Mouse (Mus musculus) brain, embryonic 18.5 days (tissue): ENCODE measurements around the gene Ly6g6d.
"Not testable (repeated sequence)": the region's sequence is repeated elsewhere in the genome, so short reads cannot be mapped to it uniquely, and the experiment has no call there.

Experiments used
- DNase-seq: peaks from one replicate; pipeline ENCODE4 v3.0.0-alpha.2; 2012; ENCODE audit warnings: low read depth, low spot score

Gene Ly6g6d

DNA sequence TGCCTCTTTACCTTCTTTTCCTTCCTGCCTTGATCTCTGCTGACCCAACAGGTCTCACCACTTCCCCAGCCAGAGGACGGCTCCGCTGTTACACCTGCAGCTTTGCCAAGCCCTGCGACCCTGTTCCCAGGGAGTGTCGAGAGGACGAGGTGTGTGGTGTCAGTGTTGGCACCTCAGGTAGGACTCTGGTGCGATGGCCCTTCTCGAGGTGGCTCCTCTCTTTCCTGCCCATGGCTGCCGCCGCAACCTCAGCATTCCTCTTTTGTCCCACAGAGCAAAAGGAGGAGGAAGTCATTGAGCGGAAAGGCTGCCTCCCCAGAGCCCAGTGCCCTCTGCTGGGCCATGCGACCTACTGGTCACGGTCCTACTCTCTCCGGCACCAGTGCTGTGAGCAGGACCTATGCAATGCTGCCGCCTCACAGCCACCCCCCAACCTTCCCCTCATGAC lies at the start of gene Ly6g6d:
Gene Ly6g6d (minus strand): TSS at position 280 of the 448 bp plus-strand sequence.
- DNase-seq: no peak

DNA sequence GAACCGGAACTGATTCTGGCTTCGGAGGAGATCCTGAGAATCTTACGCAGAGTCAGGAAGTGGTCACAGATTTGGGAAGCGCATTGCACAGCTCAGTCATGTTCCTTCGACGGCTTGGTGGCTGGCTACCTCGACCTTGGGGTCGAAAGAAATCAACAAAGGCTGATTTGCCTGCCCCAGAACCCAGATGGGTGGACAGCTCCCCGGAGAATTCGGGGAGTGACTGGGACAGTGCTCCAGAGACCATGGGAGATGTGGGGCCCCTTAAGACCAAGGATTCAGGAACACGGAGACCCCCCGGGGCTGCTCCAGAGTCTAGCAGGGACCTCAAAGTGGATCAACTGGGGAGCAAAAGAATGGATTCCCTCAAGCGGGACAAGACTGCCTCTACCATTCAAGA lies 49.2 kb upstream of the Ly6g6d start:
- no peak for DNase-seq

DNA sequence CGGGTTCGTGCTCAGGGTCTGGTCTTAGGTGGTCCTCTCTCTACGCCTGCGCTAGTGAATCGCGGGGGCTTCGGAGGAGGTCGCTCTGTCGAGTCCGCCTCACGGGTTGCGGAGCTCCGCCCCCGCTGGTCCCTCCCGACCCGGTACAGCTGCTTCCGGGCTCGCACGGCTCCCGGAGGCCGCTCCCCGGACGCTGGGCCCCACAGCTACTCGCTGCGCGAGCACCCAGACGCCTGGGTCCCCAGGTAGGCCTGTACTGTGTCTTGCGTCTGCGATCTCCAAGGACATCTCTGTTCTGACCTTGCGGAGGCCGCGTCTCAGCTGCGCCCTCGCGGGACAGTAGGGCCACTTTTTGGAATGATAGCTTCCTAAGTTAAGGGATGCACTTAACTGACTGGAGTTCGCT lies 48.3 kb upstream of the Ly6g6d start, which contains the start of gene D17H6S53E:
Gene D17H6S53E (plus strand): TSS at position 168 of the 406 bp plus-strand sequence.
- DNase-seq: peak; percentile 49

DNA sequence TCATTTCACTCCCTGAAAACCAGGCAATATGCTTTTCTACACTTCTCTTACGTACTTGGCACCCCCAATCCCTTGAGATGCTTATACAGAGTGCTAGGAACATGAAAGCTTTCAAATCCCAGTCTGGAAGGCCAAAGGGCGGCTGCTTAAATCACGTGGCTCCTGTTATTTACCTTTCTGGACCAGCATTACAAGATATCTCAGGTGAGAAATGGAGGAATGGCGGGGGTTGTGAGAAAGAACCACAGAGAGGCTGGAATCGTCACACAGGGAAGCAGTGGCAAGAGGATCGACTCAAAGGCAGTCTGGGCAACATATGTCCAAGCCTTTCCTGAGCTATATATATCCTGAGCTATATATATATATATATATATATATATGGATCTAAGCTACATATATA lies 47.7 kb upstream of the Ly6g6d start:
- no peak for DNase-seq

DNA sequence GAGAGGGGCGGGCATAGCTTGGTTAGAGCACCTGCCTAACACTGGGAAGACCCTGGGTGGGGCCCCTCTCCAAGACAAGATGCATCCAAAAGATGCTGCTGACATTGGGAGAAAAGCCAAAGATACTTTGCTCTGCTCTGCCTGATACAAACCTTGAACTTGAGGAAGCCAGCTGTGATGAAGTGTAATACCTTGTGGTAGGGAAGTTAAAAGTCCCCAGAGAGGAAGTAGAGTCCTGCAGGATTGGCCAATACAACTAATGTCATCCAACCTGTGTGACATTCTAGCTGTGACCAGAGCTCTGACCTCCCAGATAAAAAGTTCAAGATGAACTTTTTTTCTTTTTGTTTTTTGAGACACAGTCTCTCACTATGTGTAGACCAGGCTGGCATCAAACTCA lies 47.2 kb upstream of the Ly6g6d start:
- DNase-seq: no peak

DNA sequence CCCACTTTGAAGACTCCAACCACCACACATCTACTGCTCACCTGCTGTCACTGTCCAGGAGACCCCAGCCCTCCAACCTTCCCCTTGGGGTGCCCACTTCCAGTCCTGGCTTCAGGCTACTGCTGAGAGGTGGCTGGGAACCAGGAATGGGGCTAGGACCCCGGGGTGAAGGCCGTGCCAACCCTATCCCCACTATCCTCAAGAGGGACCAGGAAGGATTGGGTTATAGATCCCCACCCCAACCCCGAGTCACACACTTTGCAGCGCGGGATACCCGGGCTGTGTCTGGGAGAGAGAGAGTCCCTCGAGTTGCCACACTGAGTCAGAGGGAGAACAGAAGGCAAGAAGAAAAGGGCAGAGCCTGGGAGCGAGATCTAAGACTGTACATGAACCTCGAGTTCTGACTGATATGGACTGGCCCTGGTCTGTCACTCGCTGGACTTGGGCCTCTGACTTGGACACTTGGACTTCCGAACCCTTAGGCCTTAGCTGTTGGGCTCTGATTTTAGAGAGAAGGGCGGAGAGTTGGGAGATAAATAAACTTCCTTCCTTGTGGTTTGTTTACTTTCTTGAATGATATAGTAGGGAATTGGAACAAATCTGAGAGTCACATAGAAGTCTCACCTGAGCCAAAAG lies 46.5 kb upstream of the Ly6g6d start:
- DNase-seq: not testable (repeated sequence)

DNA sequence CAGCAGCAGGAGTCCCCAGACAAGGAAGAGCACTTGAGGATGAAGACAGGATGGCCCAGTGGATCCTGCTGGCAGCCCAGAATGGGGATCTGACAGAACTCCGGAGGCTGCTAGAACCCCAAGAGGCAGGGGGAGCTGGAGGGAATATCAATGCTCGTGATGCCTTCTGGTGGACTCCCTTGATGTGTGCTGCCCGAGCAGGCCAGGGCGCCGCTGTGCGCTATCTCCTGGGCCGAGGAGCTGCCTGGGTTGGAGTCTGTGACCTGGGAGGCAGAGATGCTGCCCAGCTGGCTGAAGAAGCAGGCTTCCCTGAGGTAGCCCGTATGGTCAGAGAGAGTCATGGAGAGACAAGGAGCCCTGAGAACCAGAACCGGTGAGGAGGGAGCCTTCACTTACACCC lies 45.4 kb upstream of the Ly6g6d start:
- not testable (repeated sequence) for DNase-seq

DNA sequence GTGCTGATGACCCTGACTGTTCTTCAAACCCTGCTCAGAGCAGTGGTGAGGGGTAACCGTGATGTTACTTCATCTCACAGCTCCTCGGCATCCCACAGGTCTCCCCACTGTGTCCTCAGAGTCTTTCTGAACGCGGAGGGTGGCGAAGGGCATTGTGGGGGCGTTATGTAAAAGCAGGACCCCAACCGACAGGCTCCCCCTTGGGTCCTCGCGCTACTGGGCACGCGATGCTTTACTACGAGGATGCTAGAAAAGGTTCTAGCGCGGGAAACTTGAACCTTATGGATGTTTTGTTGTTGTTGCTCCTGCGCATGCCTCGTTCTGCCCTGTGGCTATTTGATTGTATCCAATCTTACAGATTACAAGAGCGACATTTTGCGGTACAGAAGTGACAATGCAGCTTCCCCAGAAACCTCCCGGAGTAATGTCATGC lies 44.0 kb upstream of the Ly6g6d start, which contains the start of gene Csnk2b:
Gene Csnk2b (minus strand): TSS at position 183 of the 433 bp plus-strand sequence.
- peak; percentile 68 for DNase-seq

DNA sequence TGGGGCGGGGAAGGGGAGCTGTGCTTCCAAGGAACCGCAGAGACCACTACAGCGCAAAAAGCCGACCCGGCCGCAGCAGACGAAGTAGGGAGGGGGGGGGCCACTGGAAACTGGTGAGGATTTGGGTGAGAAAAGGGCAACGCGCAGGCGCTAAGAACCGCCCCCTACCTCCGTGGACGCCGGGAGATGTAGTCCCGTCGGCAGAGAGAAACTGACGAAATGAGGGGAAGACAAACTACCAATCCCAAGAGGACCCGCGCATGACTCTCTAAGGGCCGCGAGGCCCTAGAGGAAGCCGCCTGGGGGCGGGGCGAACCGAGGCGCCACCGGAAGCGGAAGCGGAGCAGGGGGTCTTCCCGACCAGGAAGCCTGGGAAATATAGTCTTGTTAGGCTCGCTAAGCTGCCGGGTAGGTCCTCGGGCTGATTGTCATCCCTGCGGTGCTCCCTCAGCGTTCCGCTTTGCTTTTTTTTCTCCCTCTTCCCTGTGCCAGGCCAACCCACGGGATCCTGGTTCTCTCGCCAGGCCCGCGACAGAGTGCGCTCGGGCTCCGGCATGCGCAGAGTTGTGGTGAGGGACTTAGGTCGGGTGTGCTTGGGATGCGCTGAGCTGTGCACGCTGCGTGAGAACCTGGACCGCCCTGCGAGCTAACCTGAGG lies 43.4 kb upstream of the Ly6g6d start, which contains the start of gene Gpank1:
Gene Gpank1 (plus strand): TSS at position 313 of the 657 bp plus-strand sequence.
- DNase-seq: peak; percentile 98

DNA sequence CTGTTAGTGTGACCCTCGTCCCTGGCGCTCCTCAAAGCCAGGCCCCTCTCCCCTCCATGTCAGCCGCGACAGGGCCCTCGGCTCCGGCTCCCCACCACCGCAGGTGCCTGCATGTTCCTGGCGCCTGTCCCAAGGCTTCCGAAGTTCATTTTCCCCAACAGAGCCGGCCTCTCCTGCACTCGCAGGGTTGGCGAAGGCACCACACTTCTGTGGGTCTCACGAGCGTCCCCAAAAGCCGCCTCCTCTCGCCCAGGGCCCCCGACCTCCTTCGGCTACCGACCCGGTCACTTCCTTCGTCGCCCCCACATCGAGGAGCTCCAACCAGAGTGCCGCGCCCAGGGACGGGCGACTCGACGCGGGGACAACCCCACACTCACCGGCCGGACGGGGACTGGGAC lies 42.9 kb upstream of the Ly6g6d start:
- no peak for DNase-seq

DNA sequence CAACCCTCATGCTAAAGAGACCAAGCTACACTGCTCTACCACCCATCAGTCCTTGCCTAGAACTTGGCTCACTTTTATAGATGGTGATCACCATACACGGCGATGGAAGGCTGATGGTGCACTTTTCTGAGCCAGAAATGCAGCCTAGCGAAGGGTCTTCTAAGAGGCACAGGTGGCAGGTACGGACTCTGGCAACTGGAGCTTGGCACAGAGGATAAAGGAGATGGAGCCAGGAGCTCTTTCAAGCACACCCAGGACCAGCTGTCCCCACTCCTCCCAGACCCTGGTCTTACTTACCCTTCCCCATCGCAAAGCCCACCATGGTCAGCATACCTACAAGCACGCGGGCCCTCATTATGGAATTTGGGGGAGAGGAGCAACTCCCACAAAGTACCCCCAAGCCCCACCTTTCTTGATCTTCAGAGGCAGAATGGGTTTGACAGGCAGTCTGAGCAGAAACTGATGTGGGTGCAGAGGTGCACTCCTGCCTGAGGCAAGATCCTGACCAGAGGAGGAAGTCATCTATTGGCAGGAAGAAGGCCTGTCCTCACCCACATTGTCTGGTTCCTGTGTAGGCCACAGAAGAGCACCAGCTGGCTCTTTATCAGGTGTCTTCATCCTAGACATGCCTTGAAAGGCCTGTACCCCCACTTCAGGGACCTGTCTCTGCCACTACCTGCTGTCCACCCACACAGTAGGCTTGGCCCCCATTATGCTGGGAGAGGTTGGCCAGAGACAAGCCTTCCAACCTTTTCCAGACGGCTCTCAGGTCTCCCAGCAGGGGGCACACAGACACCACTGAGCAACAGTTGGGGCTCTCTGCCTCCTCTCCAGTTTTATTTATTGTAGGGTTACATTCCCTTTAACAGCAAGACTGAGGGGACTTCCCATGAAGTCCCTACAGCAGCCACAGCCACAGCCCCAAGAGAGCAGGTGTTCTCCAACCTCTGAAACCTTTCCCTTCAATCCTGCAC lies 37.5 kb upstream of the Ly6g6d start, which contains the start of gene Ly6g5b:
Gene Ly6g5b (minus strand): TSS at position 383 of the 974 bp plus-strand sequence.
- no peak for DNase-seq

DNA sequence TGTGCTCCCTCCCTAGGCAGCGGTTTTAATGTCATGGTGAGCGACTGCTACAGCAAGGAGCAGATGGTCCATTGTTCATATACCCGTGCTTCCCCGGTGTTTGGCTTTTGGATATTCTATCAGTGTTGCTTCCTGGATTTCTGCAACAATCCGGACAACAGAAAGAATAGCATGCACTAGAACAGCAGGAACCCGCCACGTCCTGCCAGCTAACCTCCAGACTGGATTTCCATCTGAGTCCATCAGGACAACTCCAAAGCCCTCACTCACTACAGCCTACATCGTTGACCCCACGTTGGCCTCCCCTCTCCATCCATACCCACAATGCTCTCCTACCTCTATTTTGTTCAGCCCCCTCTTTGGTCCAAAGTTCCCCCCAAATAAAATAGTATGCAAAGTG lies 33.9 kb upstream of the Ly6g6d start:
- no peak for DNase-seq

DNA sequence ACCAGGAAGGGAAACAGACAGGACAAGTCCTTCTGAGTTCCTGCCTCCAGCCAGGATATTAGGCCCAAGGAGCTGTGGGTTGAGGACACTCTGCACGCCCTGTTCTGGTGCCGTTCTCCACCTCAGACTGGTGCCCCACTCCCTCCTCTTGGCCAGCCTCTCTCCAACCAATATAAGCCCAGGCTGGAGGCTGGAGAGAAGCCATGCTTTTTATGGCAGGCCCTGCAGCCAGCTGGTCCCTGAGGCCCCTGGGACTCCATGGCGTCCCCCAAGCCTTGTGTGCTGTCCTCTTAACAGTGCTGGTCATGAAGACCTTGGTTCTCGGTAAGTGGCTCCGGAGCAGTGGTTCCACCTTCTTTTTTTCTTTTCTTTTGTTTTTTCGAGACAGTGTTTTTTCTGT lies 30.2 kb upstream of the Ly6g6d start, which contains the start of gene Ly6g5c:
Gene Ly6g5c (plus strand): TSS at position 183 of the 400 bp plus-strand sequence.
- no peak for DNase-seq

DNA sequence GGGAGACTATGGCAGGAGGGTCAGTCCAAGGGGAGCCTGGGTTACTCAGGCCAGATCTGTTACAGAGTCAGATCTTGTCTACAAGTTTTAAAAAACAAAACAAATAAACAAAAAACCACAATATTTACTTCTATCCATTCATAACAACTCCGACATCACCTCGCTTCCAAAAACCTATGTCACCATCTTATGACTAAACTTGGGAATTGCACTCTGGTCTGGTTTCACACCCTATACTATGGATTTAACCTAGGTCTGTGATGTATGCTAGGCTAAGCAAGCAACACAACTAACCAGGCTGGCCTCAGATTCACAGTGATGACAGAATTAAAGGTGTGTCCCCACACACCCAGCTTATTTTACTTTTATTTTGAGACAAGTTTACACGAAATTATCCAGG lies 28.7 kb upstream of the Ly6g6d start:
- DNase-seq: no peak

DNA sequence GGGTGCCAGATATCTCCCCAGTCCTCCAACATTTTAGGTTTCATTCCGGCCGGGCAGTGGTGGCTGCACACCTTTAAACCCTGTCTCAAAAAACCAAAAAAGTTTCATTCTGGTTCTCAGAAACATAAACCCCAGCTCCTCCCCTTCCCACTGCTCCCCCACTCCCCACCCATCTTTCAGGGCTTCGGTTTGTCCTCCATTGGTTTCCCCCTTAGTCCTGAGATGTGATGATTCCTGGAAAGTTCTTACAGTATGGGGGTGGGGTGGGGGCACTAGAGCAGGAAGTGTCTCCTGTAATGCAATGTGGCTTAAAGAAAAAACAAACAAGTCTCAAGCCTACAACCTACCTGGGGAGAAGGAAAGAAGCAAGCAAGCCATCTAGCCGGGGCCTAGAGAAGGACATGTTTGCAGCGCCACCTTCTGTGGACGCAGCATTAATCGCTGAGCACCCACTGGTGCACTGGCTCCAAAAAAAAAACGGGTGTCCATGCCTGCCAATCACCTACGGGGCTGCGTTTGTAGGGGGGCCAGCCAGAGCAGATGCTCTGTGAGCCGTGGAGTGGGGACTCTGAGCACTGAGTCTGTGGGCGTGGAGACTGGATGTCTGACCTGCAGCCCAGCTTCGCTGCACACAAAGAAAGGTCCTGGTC lies 28.0 kb upstream of the Ly6g6d start:
- DNase-seq: no peak

DNA sequence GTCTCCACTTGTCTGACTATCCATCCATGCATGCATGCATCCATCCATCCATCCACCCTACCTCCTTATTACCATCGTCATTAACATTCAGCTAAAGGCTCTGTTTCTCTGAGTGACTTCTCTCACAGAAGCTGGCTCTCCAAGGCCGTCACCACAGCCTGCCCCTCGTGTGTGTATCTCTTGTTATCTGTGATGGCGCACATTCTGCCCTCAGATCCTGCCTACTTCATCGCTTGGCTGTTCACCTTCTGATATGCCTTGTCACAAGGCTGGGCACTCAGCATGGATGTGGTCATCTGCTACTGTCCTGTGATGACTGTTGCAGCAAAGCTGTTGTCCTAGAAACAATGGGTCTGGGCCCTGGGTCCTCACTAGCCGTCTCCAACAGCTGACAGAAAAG lies 26.9 kb upstream of the Ly6g6d start:
- DNase-seq: no peak

DNA sequence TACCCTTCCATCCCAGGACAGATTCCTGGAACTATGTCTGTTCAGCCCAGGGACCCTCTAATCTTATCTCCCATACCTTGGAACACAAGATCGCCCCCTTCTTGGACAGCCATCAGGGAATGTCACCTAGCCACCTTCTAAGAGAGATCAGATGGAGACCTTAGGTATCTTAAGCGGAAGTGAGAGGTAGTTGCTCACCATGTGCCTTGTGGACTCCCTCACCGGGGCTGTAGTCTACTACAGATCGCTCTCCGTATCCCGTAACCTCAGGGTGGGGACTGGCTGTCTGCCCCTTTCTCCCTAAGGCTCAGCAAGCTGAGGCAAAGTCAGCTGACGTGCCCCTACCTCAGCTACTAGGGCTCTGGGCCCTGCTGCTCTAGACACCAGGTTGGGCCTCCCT lies 26.2 kb upstream of the Ly6g6d start:
- no peak for DNase-seq

DNA sequence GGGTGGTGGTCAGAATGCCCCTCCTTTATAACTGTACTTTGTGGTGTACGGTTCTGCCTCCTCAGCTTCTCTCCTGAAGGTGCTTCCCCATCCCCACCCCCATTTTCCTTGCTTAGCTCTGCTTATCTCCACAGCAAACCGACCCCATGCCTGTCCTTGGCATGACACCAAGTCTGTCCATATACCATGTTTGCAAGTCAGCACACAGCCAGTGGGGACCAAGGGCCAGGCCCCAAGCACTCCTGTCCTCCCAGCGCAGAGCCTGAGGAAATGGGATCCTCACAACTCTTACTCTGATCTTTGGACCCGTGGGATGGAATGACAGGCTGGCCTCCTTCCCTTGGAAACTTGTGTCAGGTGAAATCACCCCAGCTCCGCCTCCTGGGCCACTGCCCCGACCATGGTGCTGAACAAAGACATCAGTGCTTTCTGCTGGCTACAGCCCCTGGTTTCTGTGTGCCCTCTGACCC lies 25.4 kb upstream of the Ly6g6d start:
- DNase-seq: no peak

DNA sequence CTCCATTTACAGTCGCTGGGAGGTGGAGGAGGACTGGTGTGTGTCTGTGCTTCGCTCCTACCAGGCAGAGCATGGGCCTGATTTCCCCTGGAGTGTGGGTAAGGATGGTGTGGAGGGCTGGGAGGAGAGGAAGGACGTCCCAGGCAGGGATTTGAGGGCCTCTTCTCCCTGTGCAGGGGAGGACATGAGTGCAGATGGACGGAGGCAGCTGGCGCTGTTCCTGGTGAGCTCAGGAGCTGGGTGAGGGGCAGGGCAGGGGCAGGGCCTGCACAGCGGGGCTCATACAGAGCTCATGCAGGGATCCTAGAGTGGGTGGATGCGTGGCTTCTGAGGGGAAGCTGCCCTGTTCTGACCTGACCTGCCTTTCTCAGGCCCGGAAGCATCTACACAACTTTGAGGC lies 24.4 kb upstream of the Ly6g6d start:
- no peak for DNase-seq

DNA sequence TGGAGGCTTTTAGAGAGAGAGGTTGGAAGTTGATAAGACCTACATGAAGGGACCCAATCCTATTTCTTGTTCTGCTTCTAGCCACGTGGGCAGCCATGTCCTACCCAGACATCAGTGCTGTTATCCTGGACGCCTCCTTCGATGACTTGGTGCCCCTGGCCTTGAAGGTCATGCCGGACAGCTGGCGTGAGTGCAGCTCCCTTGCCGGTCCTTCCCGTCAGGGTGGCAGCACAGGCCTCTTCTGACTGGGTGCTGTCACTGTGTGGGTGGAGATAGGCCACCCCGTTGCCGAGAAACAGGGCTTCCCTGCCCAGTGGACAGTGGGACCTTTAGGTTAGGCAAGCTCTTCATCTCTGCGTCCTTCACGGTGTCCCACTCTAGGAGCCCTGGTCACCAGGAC lies 23.3 kb upstream of the Ly6g6d start:
- no peak for DNase-seq

DNA sequence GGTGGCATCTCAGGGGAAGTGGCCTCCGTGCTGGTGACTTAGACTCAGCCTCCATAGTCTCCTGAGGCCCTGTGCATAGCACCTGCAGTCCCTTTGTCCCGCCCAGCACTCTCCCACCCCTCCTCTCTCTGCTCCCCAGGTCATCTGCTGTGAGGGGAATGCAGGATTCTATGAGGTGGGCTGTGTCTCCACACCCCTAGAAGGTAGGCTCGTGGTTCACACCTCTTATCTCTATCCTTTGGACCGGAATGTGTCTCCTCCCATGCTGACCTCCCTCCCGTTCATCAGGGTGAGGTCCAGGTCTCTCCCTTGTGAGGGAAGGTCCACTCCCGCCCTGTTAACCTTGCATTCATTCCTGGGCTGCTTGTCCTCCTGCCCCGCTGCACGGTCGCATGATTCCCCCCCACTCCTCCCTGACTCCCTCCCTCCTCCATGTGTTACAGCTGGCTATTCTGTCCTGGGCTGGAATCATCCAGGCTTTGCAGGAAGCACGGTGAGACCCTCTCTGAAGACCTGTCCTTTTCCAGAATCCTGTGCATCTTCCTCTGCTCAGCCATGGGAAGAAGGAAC lies 22.4 kb upstream of the Ly6g6d start:
- no peak for DNase-seq
